ENCODE assay signal across 15 mouse cellular contexts in genomic region chr5:28315526-28315925, GRCm38 (mm10). TPM values are rescaled to one million over a fixed set of nuclear protein-coding genes. Genes with fewer than 3 reads are reported as not detected.
DNase-seq lines count a peak whose midpoint lies in the region; ATAC-seq and TF ChIP-seq lines count a peak whose summit lies in the region.
"Had no signal": no experiment of that assay in that cellular context is flagged by ENCODE, and none has a peak within 500 bp of the region (broad histone marks: within the 10 kb centered on the region; RNA-seq: fewer than 3 reads in every experiment).

No protein-coding gene starts in this region.

- dilution Hi-C loops in CH12.LX (cut with MboI; ENCODE audit: extremely low pct_ligation_motif_present, extremely low pct_unique_long_range_greater_than_20kb, low sequenced_read_pairs), result no loop called here

- no peak for TF ChIP-seq CTCF in CH12.LX (conservative IDR thresholded peaks at IDR 0.05 in 1 of 2, IDR thresholded peaks at IDR 0.05 in 1 of 2; ENCODE audit: low read depth in 2 of 2, low read length in 2 of 2)
- no peak for TF ChIP-seq CTCF in liver, postnatal 0 days (IDR thresholded peaks at IDR 0.05; ENCODE audit: low read depth)

- peaks cover 31% of the 10 kb centered on the region for H3K4me1 ChIP-seq in liver, embryonic 12.5 days
- H3K4me1 ChIP-seq in CH12.LX (ENCODE audit: control insufficient read depth in 1 of 2, insufficient read depth in 2 of 2), result peaks cover 3 to 21% of the 10 kb centered on the region in 2 experiments
- peaks cover 16% of the 10 kb centered on the region for H3K4me1 ChIP-seq in liver, postnatal 0 days (ENCODE audit: insufficient read depth)
- H3K4me1 ChIP-seq in forebrain, embryonic 14.5 days (ENCODE audit: control insufficient read depth, insufficient read depth, low read length), result peaks cover 14% of the 10 kb centered on the region

- 17% methylated on average over 8 of the region's 8 CpGs for WGBS in liver, embryonic 12.5 days (ENCODE audit: insufficient replicate concordance)
- 34% methylated on average over 8 of the region's 8 CpGs for WGBS in liver, postnatal 0 days (ENCODE audit: insufficient replicate concordance)
- 86% methylated on average over 8 of the region's 8 CpGs for WGBS in forebrain, embryonic 14.5 days

- no peak overlapping the region for H3K9ac ChIP-seq in liver, embryonic 12.5 days
- peak overlapping the region; percentile 99; the same call in 1 of the 2 replicates for H3K9ac ChIP-seq in CH12.LX (ENCODE audit: insufficient read depth, low read depth)
- H3K9ac ChIP-seq in liver, postnatal 0 days (replicated peaks), result no peak overlapping the region
- H3K9ac ChIP-seq in forebrain, embryonic 14.5 days (ENCODE audit: low read length), result no peak overlapping the region
- H3K9ac ChIP-seq: embryonic facial prominence, embryonic 15.5 days; hindbrain, embryonic 13.5 days; stomach, embryonic 15.5 days had no signal

- in situ Hi-C loops in CH12.LX (cut with MboI; ENCODE audit: low pct_ligation_motif_present, low pct_unique_long_range_greater_than_20kb, low sequenced_read_pairs), result no loop called here

- no peaks in the 10 kb centered on the region for H3K27me3 ChIP-seq in liver, embryonic 12.5 days (replicated peaks)
- no peaks in the 10 kb centered on the region for H3K27me3 ChIP-seq in CH12.LX (replicated peaks)
- H3K27me3 ChIP-seq in liver, postnatal 0 days (ENCODE audit: insufficient read depth, low read length), result no peaks in the 10 kb centered on the region
- H3K27me3 ChIP-seq in forebrain, embryonic 14.5 days (replicated peaks; ENCODE audit: control insufficient read depth, insufficient read depth, low read length), result no peaks in the 10 kb centered on the region
- H3K27me3 ChIP-seq: embryonic facial prominence, embryonic 15.5 days; heart, embryonic 13.5 days; hindbrain, embryonic 13.5 days; stomach, embryonic 15.5 days had no signal

- H3K4me2 ChIP-seq in liver, embryonic 12.5 days, result peak overlapping the region; percentile 79; the same call in 1 of the 2 replicates
- H3K4me2 ChIP-seq in CH12.LX (ENCODE audit: insufficient read depth, low read depth, poor library complexity, severe bottlenecking), result no peak overlapping the region; the same call in 1 of the 2 replicates
- no peak overlapping the region for H3K4me2 ChIP-seq in liver, postnatal 0 days (ENCODE audit: low read depth, low read length)
- H3K4me2 ChIP-seq in forebrain, embryonic 14.5 days (ENCODE audit: low read length), result no peak overlapping the region

- TF ChIP-seq POLR2A in CH12.LX (IDR thresholded peaks at IDR 0.05; ENCODE audit: low read depth, low read length), result peak; percentile 38; the same call in 1 of the 2 replicates

- no peak overlapping the region for H3K4me3 ChIP-seq in liver, embryonic 12.5 days
- H3K4me3 ChIP-seq in CH12.LX (replicated peaks in 1 of 3; ENCODE audit: low read depth in 2 of 3, low read length in 2 of 3, poor library complexity in 1 of 3), result no peak overlapping the region
- H3K4me3 ChIP-seq in liver, postnatal 0 days (ENCODE audit: low read depth, low read length), result no peak overlapping the region
- H3K4me3 ChIP-seq in forebrain, embryonic 14.5 days (ENCODE audit: low read depth, low read length), result no peak overlapping the region

- no peak for TF ChIP-seq RAD21 in CH12.LX (IDR thresholded peaks at IDR 0.05; ENCODE audit: low read depth, low read length)

- DNase-seq in liver (no peak), CH12.LX (ENCODE audit: extremely low read depth) (peak; percentile 68)
- no peak for DNase-seq in liver, postnatal 0 days
- peak; percentile 75 for DNase-seq in thymus, postnatal 0 days (ENCODE audit: low spot score)
- no peak for DNase-seq in retina, embryonic 14.5 days (ENCODE audit: low spot score)
- no peak for DNase-seq in yolk sac, embryonic 10.5 days (ENCODE audit: low spot score)
- DNase-seq in forebrain, embryonic 14.5 days (ENCODE audit: low spot score), result no peak
- DNase-seq: kidney, postnatal 10 days; left cerebral cortex, postnatal 4 days; retina, postnatal 1 day had no signal

- no peak for TF ChIP-seq EP300 in CH12.LX (IDR thresholded peaks at IDR 0.05; ENCODE audit: low read length)
- TF ChIP-seq EP300 in liver, postnatal 0 days (IDR thresholded peaks at IDR 0.05; ENCODE audit: low read depth), result no peak

- ATAC-seq in liver, embryonic 12.5 days, result no peak
- ATAC-seq in liver, postnatal 0 days, result no peak
- no peak for ATAC-seq in forebrain, embryonic 14.5 days

- no peak overlapping the region for H3K27ac ChIP-seq in liver, embryonic 12.5 days
- H3K27ac ChIP-seq in CH12.LX (ENCODE audit: insufficient read depth, low read depth), result no peak overlapping the region
- H3K27ac ChIP-seq in liver, postnatal 0 days (ENCODE audit: low read depth), result 0 out of 2 replicates have a peak overlapping the region, but pooled peaks have one; percentile 35
- no peak overlapping the region for H3K27ac ChIP-seq in forebrain, embryonic 14.5 days (ENCODE audit: low read depth, low read length)
- H3K27ac ChIP-seq: embryonic facial prominence, embryonic 15.5 days had no signal

- H3K36me3 ChIP-seq in liver, embryonic 12.5 days, result peaks cover 11% of the 10 kb centered on the region; the same call in 1 of the 2 replicates
- H3K36me3 ChIP-seq in CH12.LX (replicated peaks in 1 of 2; ENCODE audit: control insufficient read depth in 1 of 2, insufficient read depth in 1 of 2, low read length in 1 of 2), result peaks cover 2 to 3% of the 10 kb centered on the region in 2 experiments
- H3K36me3 ChIP-seq in liver, postnatal 0 days (replicated peaks; ENCODE audit: insufficient read depth, low read length), result no peaks in the 10 kb centered on the region
- H3K36me3 ChIP-seq in forebrain, embryonic 14.5 days (ENCODE audit: control insufficient read depth, insufficient read depth, low read length), result no peaks in the 10 kb centered on the region
- H3K36me3 ChIP-seq: embryonic facial prominence, embryonic 15.5 days; heart, embryonic 13.5 days; hindbrain, embryonic 13.5 days; stomach, embryonic 15.5 days had no signal

- peaks cover 35% of the 10 kb centered on the region for H3K79me2 ChIP-seq in CH12.LX (replicated peaks; ENCODE audit: control insufficient read depth, extremely low read depth, insufficient read depth, poor library complexity, severe bottlenecking)

- H3K9me3 ChIP-seq in liver, embryonic 12.5 days (replicated peaks), result no peaks in the 10 kb centered on the region
- H3K9me3 ChIP-seq in CH12.LX (replicated peaks; ENCODE audit: low read length), result no peaks in the 10 kb centered on the region
- no peaks in the 10 kb centered on the region for H3K9me3 ChIP-seq in liver, postnatal 0 days (ENCODE audit: low read length)
- no peaks in the 10 kb centered on the region for H3K9me3 ChIP-seq in forebrain, embryonic 14.5 days (replicated peaks; ENCODE audit: control insufficient read depth, low read length)
- H3K9me3 ChIP-seq: embryonic facial prominence, embryonic 15.5 days; heart, embryonic 13.5 days; hindbrain, embryonic 13.5 days; stomach, embryonic 15.5 days had no signal

TF ChIP-seq in CH12.LX, 34 proteins besides CTCF, POLR2A, EP300 and RAD21:
- TF ChIP-seq IRF4 (IDR thresholded peaks at IDR 0.05; ENCODE audit: low read depth, low read length) (no peak), NELFE (IDR thresholded peaks at IDR 0.05; ENCODE audit: low read depth, low read length) (no peak), TBP (conservative IDR thresholded peaks at IDR 0.05; ENCODE audit: low read depth, low read length) (peak; percentile 74), NRF1 (IDR thresholded peaks at IDR 0.05; ENCODE audit: low read depth, low read length) (no peak), BHLHE40 (IDR thresholded peaks at IDR 0.05; ENCODE audit: low read depth, low read length) (peak; percentile 76), GABPA (IDR thresholded peaks at IDR 0.05; ENCODE audit: insufficient replicate concordance, low read depth, low read length) (no peak)

RNA-seq across cellular contexts. Expression of gene Rbm33, which starts 1.4 kb away (rescaled TPM):
- polyA plus RNA-seq in liver, embryonic 12.5 days (2016; fragmentation: Nextera tagmentation; extraction: Ambion mirVana), result 10.7 and 11.7 TPM in 2 replicates
- total RNA-seq in CH12.LX (2012; rRNA removed), result 14.4 and 15.1 TPM in 2 replicates
- total RNA-seq in CH12.LX (2014; rRNA removed), result 6.5 and 7.4 TPM in 2 replicates
- 43.8 and 50.3 TPM in 2 replicates for polyA plus RNA-seq in CH12.LX (2012; ENCODE audit: insufficient read length, low read depth)
- 4.4 and 5.4 TPM in 2 replicates for polyA plus RNA-seq in liver, postnatal 0 days (2015; fragmentation: Nextera tagmentation; extraction: Ambion mirVana)
- polyA plus RNA-seq in thymus, postnatal 0 days (2015; fragmentation: Nextera tagmentation; extraction: Ambion mirVana), result 9.0 and 12.5 TPM in 2 replicates
- 21.4 and 21.7 TPM in 2 replicates for polyA plus RNA-seq in forebrain, embryonic 14.5 days (2014; fragmentation: Nextera tagmentation; extraction: Ambion mirVana)

Comparison
In these comparisons a context has a peak if more than half of its experiments do, and no peak if none do; other contexts are left out.
1. DNase-seq: peak in CH12.LX (single experiment) and thymus, postnatal 0 days (single experiment); none in liver (single experiment), liver, postnatal 0 days (single experiment), retina, embryonic 14.5 days (single experiment), yolk sac, embryonic 10.5 days (single experiment) and forebrain, embryonic 14.5 days (single experiment).